Mouse (Mus musculus): ENCODE data around the gene Tnfrsf8. TPM values are rescaled to one million over a fixed set of nuclear protein-coding genes. Genes with fewer than 3 reads are reported as not detected.
A peak's percentile ranks its signal among the peaks of the same experiment; 100 is the strongest.
"Not testable (repeated sequence)": the region's sequence is repeated elsewhere in the genome, so short reads cannot be mapped to it uniquely, and the experiment has no call there.

The Tnfrsf8 gene
- under 1 TPM; 0.10 to 0.40 TPM for total RNA-seq (2021)
- long read RNA-seq, experiment 1, partial matches to known transcripts, result 0 of 2 reads
- long read RNA-seq, experiment 1, other reads (novel, unspliced or antisense), result 2 of 2 reads
- long read RNA-seq, experiment 2, result 0 reads

GRCm38 (mm10) chr4:145314836-145315467 lies at the start of gene Tnfrsf8:
Gene Tnfrsf8, minus strand, starts transcription at chr4:145315164.
- no peak for DNase-seq

- DNase-seq, result not testable (repeated sequence)
Measured at GRCm38 (mm10) chr4:145361635-145362034, 46.7 kb upstream of the Tnfrsf8 start.

GRCm38 (mm10) chr4:145361065-145361464 lies 46.1 kb upstream of the Tnfrsf8 start:
- peak; percentile 49 to 61 for DNase-seq

- DNase-seq, result no peak
Measured at GRCm38 (mm10) chr4:145360567-145360966, 45.6 kb upstream of the Tnfrsf8 start.

GRCm38 (mm10) chr4:145356234-145356633 lies 41.3 kb upstream of the Tnfrsf8 start:
- DNase-seq, result no peak

GRCm38 (mm10) chr4:145353855-145354254 lies 38.9 kb upstream of the Tnfrsf8 start:
- DNase-seq, result no peak

- no peak for DNase-seq
Measured at GRCm38 (mm10) chr4:145344948-145345347, 30.0 kb upstream of the Tnfrsf8 start.

GRCm38 (mm10) chr4:145341879-145342809 lies 27.2 kb upstream of the Tnfrsf8 start:
- DNase-seq, result no peak

GRCm38 (mm10) chr4:145337906-145338858 lies 23.2 kb upstream of the Tnfrsf8 start:
- peak in 1 of 2 experiments; percentile 24 for DNase-seq

GRCm38 (mm10) chr4:145336587-145336986 lies 21.6 kb upstream of the Tnfrsf8 start:
- no peak for DNase-seq

GRCm38 (mm10) chr4:145336019-145336418 lies 21.1 kb upstream of the Tnfrsf8 start:
- DNase-seq, result no peak

GRCm38 (mm10) chr4:145323631-145324030 lies 8.7 kb upstream of the Tnfrsf8 start:
- DNase-seq, result no peak

GRCm38 (mm10) chr4:145322995-145323627 lies 8.1 kb upstream of the Tnfrsf8 start:
- DNase-seq, result peak; percentile 78 to 79

GRCm38 (mm10) chr4:145322211-145322610 lies 7.2 kb upstream of the Tnfrsf8 start:
- DNase-seq, result peak in 1 of 2 experiments; percentile 6

GRCm38 (mm10) chr4:145320624-145321023 lies 5.7 kb upstream of the Tnfrsf8 start:
- DNase-seq, result no peak

- peak; percentile 80 to 82 for DNase-seq
Measured at GRCm38 (mm10) chr4:145319274-145320226, 4.6 kb upstream of the Tnfrsf8 start.

GRCm38 (mm10) chr4:145316708-145317107 lies 1.7 kb upstream of the Tnfrsf8 start:
- DNase-seq, result no peak

GRCm38 (mm10) chr4:145313966-145314365 lies 998 bp downstream of the Tnfrsf8 start:
- no peak for DNase-seq

GRCm38 (mm10) chr4:145313256-145313655 lies 1.7 kb downstream of the Tnfrsf8 start:
- no peak for DNase-seq

GRCm38 (mm10) chr4:145312530-145312929 lies 2.4 kb downstream of the Tnfrsf8 start:
- no peak for DNase-seq
